28 mouse cellular contexts compared by ENCODE assay signal in the genomic region with DNA sequence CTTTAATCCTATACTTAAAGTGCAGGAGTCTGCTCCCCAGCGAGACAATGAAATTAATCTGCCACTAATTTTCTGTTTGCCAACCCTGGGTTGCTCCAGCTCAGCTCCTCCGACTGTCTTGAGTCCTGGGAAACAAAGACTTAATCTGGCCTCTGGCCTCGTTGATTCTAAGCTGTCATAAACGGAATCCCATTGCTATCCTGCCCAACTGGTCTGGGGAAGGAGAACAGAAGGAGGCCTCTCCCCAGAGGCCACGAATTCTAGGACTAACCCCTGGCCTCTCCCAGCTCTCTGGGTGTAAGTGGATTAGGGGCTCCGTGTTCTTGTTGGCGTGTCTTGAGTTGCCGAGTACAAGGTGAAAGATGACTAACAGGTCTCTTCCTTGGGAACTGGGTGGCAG.
DNase-seq lines count a peak whose midpoint lies in the region; ATAC-seq lines count a peak whose summit lies in the region.
"Had no signal": no experiment of that assay in that cellular context is flagged by ENCODE, and none has a peak within 500 bp of the region (broad histone marks: within the 10 kb centered on the region; RNA-seq: fewer than 3 reads in every experiment).

No protein-coding gene starts in this region.

- H3K27ac ChIP-seq in embryonic facial prominence, embryonic 15.5 days (replicated peaks), result 0 out of 2 replicates have a peak overlapping the region, but pooled peaks have one; percentile 65
- H3K27ac ChIP-seq in macrophage, result peak overlapping the region; percentile 90
- H3K27ac ChIP-seq in kidney, embryonic 15.5 days, result no peak overlapping the region
- H3K27ac ChIP-seq: forebrain, embryonic 12.5 days; forebrain, embryonic 15.5 days; heart, adult 2 months; heart, embryonic 10.5 days; heart, embryonic 13.5 days; hindbrain, embryonic 14.5 days; hindbrain, postnatal 0 days had no signal

- H3K4me2 ChIP-seq in embryonic facial prominence, embryonic 15.5 days (replicated peaks), result no peak overlapping the region; the same call in 1 of the 2 replicates
- H3K4me2 ChIP-seq in kidney, embryonic 15.5 days, result no peak overlapping the region
- H3K4me2 ChIP-seq: embryonic facial prominence, embryonic 12.5 days; forebrain, embryonic 12.5 days; forebrain, embryonic 15.5 days; heart, embryonic 13.5 days; hindbrain, embryonic 14.5 days had no signal

- DNase-seq in retina, postnatal 1 day, result peak; percentile 72
- no peak for DNase-seq in retina, embryonic 14.5 days (ENCODE audit: low spot score)
- DNase-seq in layer of hippocampus, postnatal 10 days (ENCODE audit: low spot score in 2 of 2), result no peak
- DNase-seq in thymus, postnatal 36 days, result no peak
- DNase-seq: adrenal gland, postnatal 10 days; adrenal gland, postnatal 36 days; cerebellum, adult 18-20 months; cerebellum, adult 9-10 months; cerebellum, postnatal 14 days; gastrocnemius, adult 2 months; gastrocnemius, postnatal 25 days; heart, adult 2 months; heart, postnatal 14 days; heart, postnatal 4 days had no signal

- H3K36me3 ChIP-seq in embryonic facial prominence, embryonic 15.5 days, result no peaks in the 10 kb centered on the region
- H3K36me3 ChIP-seq in macrophage (ENCODE audit: inconsistent target), result no peaks in the 10 kb centered on the region
- no peaks in the 10 kb centered on the region for H3K36me3 ChIP-seq in kidney, embryonic 15.5 days
- H3K36me3 ChIP-seq: embryonic facial prominence, embryonic 12.5 days; forebrain, embryonic 12.5 days; forebrain, embryonic 15.5 days; heart, embryonic 10.5 days; heart, embryonic 13.5 days had no signal

- WGBS in embryonic facial prominence, embryonic 15.5 days, result 52% methylated on average over 8 of the region's 8 CpGs
- 96% methylated on average over 7 of the region's 8 CpGs for WGBS in macrophage (ENCODE audit: missing documents)
- WGBS in kidney, embryonic 15.5 days, result 74% methylated on average over 8 of the region's 8 CpGs

- H3K79me2 ChIP-seq in macrophage (ENCODE audit: inconsistent target), result no peaks in the 10 kb centered on the region

- H3K9ac ChIP-seq in embryonic facial prominence, embryonic 15.5 days, result no peak overlapping the region
- H3K9ac ChIP-seq in kidney, embryonic 15.5 days, result no peak overlapping the region
- H3K9ac ChIP-seq: embryonic facial prominence, embryonic 12.5 days; forebrain, embryonic 12.5 days; forebrain, embryonic 15.5 days; heart, embryonic 13.5 days; hindbrain, embryonic 14.5 days had no signal

- no peak for ATAC-seq in embryonic facial prominence, embryonic 15.5 days (ENCODE audit: insufficient number of reproducible peaks, low FRiP score, low TSS enrichment, low read depth)
- no peak for ATAC-seq in kidney, embryonic 15.5 days (replicated peaks; ENCODE audit: low FRiP score)
- ATAC-seq: activated CD4-positive, CD25-positive, alpha-beta regulatory T cell, adult 4 months; CD4-positive, CD25-positive, alpha-beta regulatory T cell, adult 4 months; forebrain, embryonic 15.5 days; hindbrain, postnatal 0 days; inflammation-experienced regulatory T-cells, adult 6 months; intestine, embryonic 16.5 days had no signal

- H3K27me3 ChIP-seq in embryonic facial prominence, embryonic 15.5 days, result peaks cover 36% of the 10 kb centered on the region
- H3K27me3 ChIP-seq in kidney, embryonic 15.5 days, result peaks cover 9% of the 10 kb centered on the region; the same call in 1 of the 2 replicates

- peaks cover 46% of the 10 kb centered on the region for H3K4me1 ChIP-seq in embryonic facial prominence, embryonic 15.5 days
- peaks cover 18% of the 10 kb centered on the region for H3K4me1 ChIP-seq in kidney, embryonic 15.5 days
- H3K4me1 ChIP-seq: heart, embryonic 13.5 days had no signal

- no peaks in the 10 kb centered on the region for H3K9me3 ChIP-seq in embryonic facial prominence, embryonic 15.5 days (replicated peaks)
- 0 out of 2 replicates have a peak, but pooled peaks cover 3% of the 10 kb centered on the region for H3K9me3 ChIP-seq in kidney, embryonic 15.5 days (replicated peaks)
- H3K9me3 ChIP-seq: embryonic facial prominence, embryonic 12.5 days; forebrain, embryonic 15.5 days; heart, embryonic 10.5 days had no signal

- H3K4me3 ChIP-seq in embryonic facial prominence, embryonic 15.5 days (replicated peaks), result no peak overlapping the region
- H3K4me3 ChIP-seq in macrophage (ENCODE audit: inconsistent target), result no peak overlapping the region
- H3K4me3 ChIP-seq in kidney, embryonic 15.5 days (replicated peaks), result no peak overlapping the region
- H3K4me3 ChIP-seq: embryonic facial prominence, embryonic 12.5 days; forebrain, embryonic 12.5 days; forebrain, embryonic 15.5 days; gastrocnemius, adult 2 months; heart, adult 2 months; heart, embryonic 10.5 days; heart, embryonic 13.5 days had no signal
